Mouse (Mus musculus) hindbrain, embryonic 14.5 days (tissue): ENCODE data around the gene Cblb. TPM values are rescaled to one million over a fixed set of nuclear protein-coding genes. Genes with fewer than 3 reads are reported as not detected.

Experiments used
- ATAC-seq: fragments of 200-750 bp; cut with Nextera tagmentation; 2 replicates; pipeline ENCODE4 v1.8.0; 2017; ENCODE audit warnings: moderate number of reproducible peaks, mild to moderate bottlenecking, moderate TSS enrichment, moderate library complexity; ENCODE audit not compliant: low FRiP score
- DNase-seq: peaks from one replicate; pipeline ENCODE4 v3.0.0-alpha.2; 2015; ENCODE audit warnings: low spot score
- H3K27ac ChIP-seq: fragments of 300-500 bp; sonication (generic); 2 replicates; pipeline ENCODE4 v1.5.1; 2014; ENCODE audit warnings: mild to moderate bottlenecking, moderate library complexity
- H3K27me3 ChIP-seq: fragments of 300-500 bp; sonication (generic); 2 replicates; pipeline ENCODE4 v1.6.1; 2014; ENCODE audit warnings: mild to moderate bottlenecking, low read length, mixed read lengths; ENCODE audit not compliant: control insufficient read depth, insufficient read depth
- H3K36me3 ChIP-seq: fragments of 300-500 bp; sonication (generic); replicated peaks from 2 replicates; pipeline ENCODE4 v1.6.1; 2014; ENCODE audit not compliant: control insufficient read depth, insufficient read depth
- H3K4me1 ChIP-seq: fragments of 300-500 bp; sonication (generic); replicated peaks from 2 replicates; pipeline ENCODE4 v1.6.1; 2014; ENCODE audit warnings: antibody characterized with exemption, low read length, mixed read lengths; ENCODE audit not compliant: control insufficient read depth, insufficient read depth
- H3K4me2 ChIP-seq: fragments of 300-500 bp; sonication (generic); replicated peaks from 2 replicates; pipeline ENCODE4 v1.6.1; 2014; ENCODE audit warnings: mild to moderate bottlenecking, moderate library complexity
- H3K4me3 ChIP-seq: fragments of 300-500 bp; sonication (generic); replicated peaks from 2 replicates; pipeline ENCODE4 v1.5.1; 2014; ENCODE audit warnings: mild to moderate bottlenecking, low read length
- H3K9ac ChIP-seq: fragments of 300-500 bp; sonication (generic); 2 replicates; pipeline ENCODE4 v1.6.1; 2014
- H3K9me3 ChIP-seq: fragments of 300-500 bp; sonication (generic); 2 replicates; pipeline ENCODE4 v1.6.1; 2016; ENCODE audit warnings: low read length; ENCODE audit not compliant: control insufficient read depth
- WGBS: fragments of 180-500 bp; shearing (Covaris S2); extraction: QIAGEN DNeasy Blood & Tissue Kit; methylation state at CpG from one replicate; pipeline ENCODE4 v1.1.7; 2014; 5-methylcytosine and 5-hydroxymethylcytosine counted together
- polyA plus RNA-seq: library from polyadenylated mRNA; unstranded; fragments of >200 nt; fragmentation: Nextera tagmentation; extraction: Ambion mirVana; gene quantifications from 2 replicates; pipeline ENCODE4 v1.2.1, GENCODE M21; 2014

The Cblb gene
- polyA plus RNA-seq, 1 experiment from 2014 or later: 15.6 TPM

GRCm38 (mm10) chr16:52044518-52044917 is 13.5 kb downstream of the Cblb start:
- peaks cover 22% of the 10 kb centered on the region for H3K4me1 ChIP-seq
- 93% methylated on average over 7 of the region's 7 CpGs for WGBS
- no peaks in the 10 kb centered on the region for H3K27me3 ChIP-seq
- H3K36me3 ChIP-seq: peaks cover 21% of the 10 kb centered on the region
- ATAC-seq (no peak), DNase-seq (no peak)
- H3K4me3 ChIP-seq: no peak overlapping the region
- no peak overlapping the region for H3K4me2 ChIP-seq
- H3K9me3 ChIP-seq: no peaks in the 10 kb centered on the region
- no peak overlapping the region for H3K9ac ChIP-seq
- H3K27ac ChIP-seq: no peak overlapping the region

GRCm38 (mm10) chr16:52044985-52045384 is 14.0 kb downstream of the Cblb start:
- Histone ChIP-seq H3K36me3 (peaks cover 23% of the 10 kb centered on the region), H3K4me1 (peaks cover 22% of the 10 kb centered on the region), H3K27me3 (no peaks in the 10 kb centered on the region), H3K9ac (no peak overlapping the region), H3K4me2 (no peak overlapping the region), H3K9me3 (no peaks in the 10 kb centered on the region), H3K27ac (no peak overlapping the region), H3K4me3 (no peak overlapping the region)
- no peak for ATAC-seq
- DNase-seq: no peak
- WGBS: 86% methylated on average over 4 of the region's 4 CpGs

GRCm38 (mm10) chr16:52046464-52046863 is 15.4 kb downstream of the Cblb start:
- H3K4me3 ChIP-seq: no peak overlapping the region
- no peak overlapping the region for H3K4me2 ChIP-seq
- DNase-seq: no peak
- H3K27ac ChIP-seq: no peak overlapping the region
- no peak overlapping the region for H3K9ac ChIP-seq
- H3K36me3 ChIP-seq: peaks cover 32% of the 10 kb centered on the region
- WGBS: 91% methylated on average over 4 of the region's 4 CpGs
- peaks cover 22% of the 10 kb centered on the region for H3K4me1 ChIP-seq
- ATAC-seq: no peak
- H3K9me3 ChIP-seq: no peaks in the 10 kb centered on the region
- H3K27me3 ChIP-seq: no peaks in the 10 kb centered on the region

- peaks cover 24% of the 10 kb centered on the region; the same call in 1 of the 2 replicates for H3K4me1 ChIP-seq
- H3K9ac ChIP-seq: no peak overlapping the region
- no peak overlapping the region for H3K4me2 ChIP-seq
- DNase-seq (no peak), ATAC-seq (no peak)
- H3K36me3 ChIP-seq: peaks cover 32% of the 10 kb centered on the region
- no peaks in the 10 kb centered on the region for H3K27me3 ChIP-seq
- H3K27ac ChIP-seq: no peak overlapping the region
- H3K9me3 ChIP-seq: no peaks in the 10 kb centered on the region
- WGBS: 86% methylated on average over 8 of the region's 8 CpGs
- H3K4me3 ChIP-seq: no peak overlapping the region
Measured at GRCm38 (mm10) chr16:52051106-52051505, 20.1 kb downstream of the Cblb start.

GRCm38 (mm10) chr16:52052734-52053133 is 21.7 kb downstream of the Cblb start:
- ATAC-seq: no peak
- WGBS: 51% methylated on average over 5 of the region's 5 CpGs

GRCm38 (mm10) chr16:52055236-52055635 is 24.2 kb downstream of the Cblb start:
- no peak overlapping the region for H3K4me3 ChIP-seq
- no peak overlapping the region for H3K27ac ChIP-seq
- H3K36me3 ChIP-seq: 0 out of 2 replicates have a peak, but pooled peaks cover 6% of the 10 kb centered on the region
- no peak for DNase-seq
- 93% methylated on average over 3 of the region's 3 CpGs for WGBS
- peaks cover 29% of the 10 kb centered on the region; the same call in 1 of the 2 replicates for H3K4me1 ChIP-seq
- no peak overlapping the region for H3K4me2 ChIP-seq
- no peaks in the 10 kb centered on the region for H3K27me3 ChIP-seq
- no peak overlapping the region for H3K9ac ChIP-seq
- ATAC-seq: no peak
- no peaks in the 10 kb centered on the region for H3K9me3 ChIP-seq

More at GRCm38 (mm10) chr16:52052734-52053133, 21.7 kb downstream of the Cblb start:
- DNase-seq: no peak
- peaks cover 29% of the 10 kb centered on the region; the same call in 1 of the 2 replicates for H3K4me1 ChIP-seq
- no peak overlapping the region for H3K4me3 ChIP-seq
- peaks cover 26% of the 10 kb centered on the region for H3K36me3 ChIP-seq
- H3K27ac ChIP-seq: no peak overlapping the region
- H3K9ac ChIP-seq: no peak overlapping the region
- no peak overlapping the region for H3K4me2 ChIP-seq
- no peaks in the 10 kb centered on the region for H3K9me3 ChIP-seq
- H3K27me3 ChIP-seq: no peaks in the 10 kb centered on the region

GRCm38 (mm10) chr16:52056164-52056563 is 25.1 kb downstream of the Cblb start:
- Histone ChIP-seq H3K9me3 (no peaks in the 10 kb centered on the region), H3K4me2 (no peak overlapping the region), H3K4me3 (no peak overlapping the region), H3K27ac (no peak overlapping the region), H3K27me3 (no peaks in the 10 kb centered on the region), H3K9ac (no peak overlapping the region), H3K36me3 (0 out of 2 replicates have a peak, but pooled peaks cover 2% of the 10 kb centered on the region), H3K4me1 (peaks cover 29% of the 10 kb centered on the region; the same call in 1 of the 2 replicates)
- DNase-seq: no peak
- ATAC-seq: no peak
- 86% methylated on average over 4 of the region's 4 CpGs for WGBS

- DNase-seq (no peak), ATAC-seq (no peak)
- H3K9me3 ChIP-seq: no peaks in the 10 kb centered on the region
- H3K27me3 ChIP-seq: no peaks in the 10 kb centered on the region
- H3K9ac ChIP-seq: no peak overlapping the region
- H3K4me1 ChIP-seq: peaks cover 24% of the 10 kb centered on the region; the same call in 1 of the 2 replicates
- 87% methylated on average over 2 of the region's 2 CpGs for WGBS
- no peak overlapping the region for H3K4me3 ChIP-seq
- H3K4me2 ChIP-seq: no peak overlapping the region
- no peaks in the 10 kb centered on the region for H3K36me3 ChIP-seq
- H3K27ac ChIP-seq: no peak overlapping the region
Measured at GRCm38 (mm10) chr16:52057335-52057734, 26.3 kb downstream of the Cblb start.

GRCm38 (mm10) chr16:52059535-52059934 is 28.5 kb downstream of the Cblb start:
- Histone ChIP-seq H3K4me1 (peaks cover 12% of the 10 kb centered on the region; the same call in 1 of the 2 replicates), H3K9me3 (no peaks in the 10 kb centered on the region), H3K9ac (no peak overlapping the region), H3K27ac (no peak overlapping the region), H3K27me3 (no peaks in the 10 kb centered on the region), H3K4me3 (no peak overlapping the region), H3K4me2 (no peak overlapping the region), H3K36me3 (no peaks in the 10 kb centered on the region)
- DNase-seq (no peak), ATAC-seq (no peak)
- WGBS: 79% methylated on average over 4 of the region's 4 CpGs
